Mouse (Mus musculus) liver, embryonic 11.5 days (tissue): ENCODE results near the gene Uqcr10. TPM values are rescaled to one million over a fixed set of nuclear protein-coding genes. Genes with fewer than 3 reads are reported as not detected.

Experiments
- ATAC-seq: fragments of 200-750 bp; cut with Nextera tagmentation; replicated peaks from 2 replicates; pipeline ENCODE4 v1.8.0; 2017; ENCODE audit warnings: moderate number of reproducible peaks, mild to moderate bottlenecking, moderate TSS enrichment, moderate library complexity; ENCODE audit not compliant: low FRiP score
- DNase-seq: peaks from one replicate; pipeline ENCODE4 v3.0.0-alpha.2; 2017; ENCODE audit warnings: low spot score
- H3K27ac ChIP-seq: fragments of 300-500 bp; sonication (generic); 2 replicates; pipeline ENCODE4 v1.5.1; 2014; ENCODE audit warnings: mild to moderate bottlenecking, low read depth, low read length, control low read depth
- H3K27me3 ChIP-seq: fragments of 300-500 bp; sonication (generic); replicated peaks from 2 replicates; pipeline ENCODE4 v1.6.1; 2014; ENCODE audit warnings: low read length, mixed read lengths; ENCODE audit not compliant: control insufficient read depth, insufficient read depth
- H3K36me3 ChIP-seq: fragments of 300-500 bp; sonication (generic); 2 replicates; pipeline ENCODE4 v1.6.1; 2014; ENCODE audit warnings: mild to moderate bottlenecking, low read length, moderate library complexity, mixed read lengths; ENCODE audit not compliant: control insufficient read depth, insufficient read depth
- H3K4me1 ChIP-seq: fragments of 300-500 bp; sonication (generic); replicated peaks from 2 replicates; pipeline ENCODE4 v1.6.1; 2014; ENCODE audit warnings: low read length, mixed read lengths; ENCODE audit not compliant: control insufficient read depth, insufficient read depth
- H3K4me2 ChIP-seq: fragments of 300-500 bp; sonication (generic); 2 replicates; pipeline ENCODE4 v1.6.1; 2014; ENCODE audit warnings: mild to moderate bottlenecking, control low read depth, moderate library complexity
- H3K4me3 ChIP-seq: fragments of 300-500 bp; sonication (generic); 2 replicates; pipeline ENCODE4 v1.5.1; 2014; ENCODE audit warnings: low read depth, low read length, control low read depth
- H3K9ac ChIP-seq: fragments of 300-500 bp; sonication (generic); 2 replicates; pipeline ENCODE4 v1.6.1; 2014; ENCODE audit warnings: low read depth, low read length, control low read depth
- H3K9me3 ChIP-seq: fragments of 300-500 bp; sonication (generic); 2 replicates; pipeline ENCODE4 v1.6.1; 2016; ENCODE audit warnings: low read length, inconsistent platforms, mixed read lengths; ENCODE audit not compliant: control insufficient read depth
- WGBS: fragments of 180-500 bp; shearing (Covaris S2); extraction: QIAGEN DNeasy Blood & Tissue Kit; methylation state at CpG from one replicate; pipeline ENCODE4 v1.1.7; 2014; 5-methylcytosine and 5-hydroxymethylcytosine counted together
- polyA plus RNA-seq: library from polyadenylated mRNA; unstranded; fragments of >200 nt; fragmentation: Nextera tagmentation; extraction: Ambion mirVana; gene quantifications from 2 replicates; pipeline ENCODE4 v1.2.1, GENCODE M21; 2014

Gene Uqcr10
- 823 and 891 TPM in 2 replicates for polyA plus RNA-seq

DNA sequence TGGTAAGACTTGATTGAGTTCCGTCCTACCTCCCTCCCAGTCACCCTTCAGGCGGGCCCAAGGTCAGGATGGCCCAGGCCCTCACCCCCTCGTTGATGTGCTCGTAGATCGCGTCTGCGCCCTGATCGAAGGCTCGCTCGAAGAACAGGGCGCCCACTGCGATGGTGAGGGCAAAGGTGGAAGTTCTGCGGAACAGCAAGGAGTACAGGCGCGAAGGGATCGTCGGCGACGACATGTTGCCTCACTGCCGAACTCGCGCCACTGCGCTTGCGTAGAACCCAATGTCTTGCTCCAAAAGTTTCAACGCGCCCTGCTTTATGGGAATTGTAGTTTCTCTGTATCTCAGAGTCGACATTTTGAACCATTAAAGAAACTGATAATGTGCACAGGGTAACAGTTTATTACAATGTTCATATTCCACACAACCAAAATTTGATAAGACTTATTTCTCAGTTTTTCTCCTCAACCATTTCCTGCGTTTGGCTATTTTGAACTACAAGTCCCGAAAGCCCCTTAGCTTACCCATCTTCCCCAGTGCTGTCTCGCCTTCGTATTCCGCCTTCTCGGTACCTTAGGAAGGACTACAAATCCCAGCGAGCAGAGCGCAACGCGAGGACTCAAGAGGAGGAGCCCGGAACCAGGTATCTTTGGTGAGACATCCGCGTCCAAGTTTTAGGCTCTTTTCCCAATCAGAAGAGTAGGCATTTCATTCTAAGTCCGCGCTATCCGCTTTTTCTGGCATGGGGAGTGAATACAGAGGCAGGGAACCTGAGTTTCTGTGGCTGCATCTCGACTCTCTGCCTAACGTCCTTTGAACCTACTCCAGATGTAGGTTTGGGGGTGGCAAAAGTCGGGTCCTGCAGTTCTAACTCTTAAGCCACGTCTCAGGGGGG is at the start of gene Uqcr10, which contains the start of gene Zmat5:
Uqcr10 (minus strand) TSS at position 271 of the 893 bp plus-strand sequence.
Zmat5 (plus strand) TSS at position 607 of the 893 bp plus-strand sequence.
- H3K4me2 ChIP-seq: peak within 1 kb of the TSS; percentile 89
- H3K9me3 ChIP-seq: no peaks in the 10 kb centered on the region
- WGBS: under 1% methylated on average over 47 of the region's 47 CpGs
- ATAC-seq: peak; percentile 98
- H3K27me3 ChIP-seq: no peaks in the 10 kb centered on the region
- peak within 1 kb of the TSS; percentile 89 for H3K9ac ChIP-seq
- DNase-seq: peak; percentile 85
- H3K27ac ChIP-seq: peak within 1 kb of the TSS; percentile 68
- H3K4me1 ChIP-seq: peaks cover 16% of the 10 kb centered on the region
- H3K36me3 ChIP-seq: peaks cover 16% of the 10 kb centered on the region
- H3K4me3 ChIP-seq: peak within 1 kb of the TSS; percentile 92

DNA sequence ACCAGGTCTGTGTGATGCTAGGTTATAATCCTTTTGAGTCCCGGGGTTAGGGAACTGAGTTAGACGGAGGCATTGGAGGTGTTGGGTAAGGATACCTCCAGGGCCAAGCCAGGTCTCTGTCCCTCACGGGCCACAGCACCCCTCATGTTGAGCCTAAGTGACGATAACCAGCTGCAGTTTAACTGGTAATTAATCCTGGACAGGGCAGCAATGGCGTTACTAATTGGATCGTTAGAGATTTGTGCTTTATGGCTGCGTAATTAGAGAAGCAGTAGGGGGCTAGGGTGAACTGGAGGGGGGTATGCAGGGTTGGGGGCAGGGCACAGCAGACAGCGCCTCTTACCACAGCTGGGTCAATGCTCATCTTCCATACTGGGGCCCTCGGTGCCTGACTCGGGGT is 48.7 kb upstream of the Uqcr10 start:
- 49% methylated on average over 10 of the region's 10 CpGs for WGBS
- ATAC-seq: no peak
- no peak for DNase-seq
- Histone ChIP-seq H3K9me3 (no peaks in the 10 kb centered on the region), H3K36me3 (no peaks in the 10 kb centered on the region), H3K4me3 (no peak overlapping the region), H3K4me2 (no peak overlapping the region), H3K27ac (no peak overlapping the region), H3K4me1 (no peaks in the 10 kb centered on the region), H3K27me3 (peaks cover 45% of the 10 kb centered on the region), H3K9ac (no peak overlapping the region)

DNA sequence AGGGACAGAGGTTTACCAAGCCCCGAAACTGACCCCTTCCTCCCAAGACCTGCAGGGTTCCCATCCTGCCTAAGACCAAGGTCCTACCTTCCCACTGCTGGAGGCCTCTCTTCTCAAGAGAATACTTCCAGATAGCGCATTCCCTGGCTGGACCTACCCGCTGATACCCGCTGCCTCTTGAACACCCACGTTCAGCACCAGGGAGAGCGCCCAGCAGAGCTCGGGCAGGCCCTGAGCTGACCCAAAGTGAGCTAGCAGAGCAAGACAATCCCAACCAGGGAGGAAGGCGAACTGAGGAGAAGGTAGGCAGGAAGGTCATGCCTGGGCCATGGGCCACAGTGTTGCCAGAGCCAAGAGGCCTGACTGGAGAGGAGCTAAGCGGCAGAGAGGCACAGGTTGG is 46.1 kb upstream of the Uqcr10 start:
- H3K9me3 ChIP-seq: no peaks in the 10 kb centered on the region

DNA sequence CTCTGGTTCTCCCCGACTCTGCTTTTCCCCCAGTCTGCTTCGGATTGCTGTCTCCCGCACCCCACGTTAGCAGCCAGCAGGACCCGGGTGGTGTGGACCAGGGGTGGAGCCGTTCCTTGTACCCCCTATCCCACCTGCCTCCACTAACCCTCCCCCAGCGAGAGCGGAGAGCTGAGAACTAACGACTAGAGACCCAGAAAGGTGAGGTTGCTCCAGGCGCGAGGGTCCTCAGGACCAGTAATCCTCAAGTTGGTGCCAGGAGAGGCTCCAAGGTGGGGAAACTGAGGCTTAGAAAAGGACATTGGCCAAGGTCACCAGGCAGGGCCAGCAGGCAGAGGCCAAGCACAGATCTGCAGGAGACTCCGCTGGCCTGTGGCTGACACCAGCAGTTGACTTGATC is 43.1 kb upstream of the Uqcr10 start:
- Histone ChIP-seq H3K36me3 (no peaks in the 10 kb centered on the region), H3K27me3 (peaks cover 90% of the 10 kb centered on the region), H3K27ac (no peak overlapping the region), H3K4me2 (peak overlapping the region; percentile 76), H3K9me3 (no peaks in the 10 kb centered on the region), H3K9ac (no peak overlapping the region), H3K4me3 (peak overlapping the region; percentile 48), H3K4me1 (peaks cover 6% of the 10 kb centered on the region)
- no peak for DNase-seq
- ATAC-seq: no peak
- WGBS: 2% methylated on average over 12 of the region's 12 CpGs

More for the DNA sequence above, 46.1 kb upstream of the Uqcr10 start:
- H3K27ac ChIP-seq: no peak overlapping the region
- H3K4me3 ChIP-seq: no peak overlapping the region
- H3K36me3 ChIP-seq: no peaks in the 10 kb centered on the region
- H3K4me1 ChIP-seq: peaks cover 6% of the 10 kb centered on the region
- H3K9ac ChIP-seq: no peak overlapping the region
- WGBS: 5% methylated on average over 9 of the region's 9 CpGs
- DNase-seq (peak; percentile 77), ATAC-seq (no peak; the same call in 1 of the 2 replicates)
- H3K27me3 ChIP-seq: peaks cover 66% of the 10 kb centered on the region
- no peak overlapping the region for H3K4me2 ChIP-seq

DNA sequence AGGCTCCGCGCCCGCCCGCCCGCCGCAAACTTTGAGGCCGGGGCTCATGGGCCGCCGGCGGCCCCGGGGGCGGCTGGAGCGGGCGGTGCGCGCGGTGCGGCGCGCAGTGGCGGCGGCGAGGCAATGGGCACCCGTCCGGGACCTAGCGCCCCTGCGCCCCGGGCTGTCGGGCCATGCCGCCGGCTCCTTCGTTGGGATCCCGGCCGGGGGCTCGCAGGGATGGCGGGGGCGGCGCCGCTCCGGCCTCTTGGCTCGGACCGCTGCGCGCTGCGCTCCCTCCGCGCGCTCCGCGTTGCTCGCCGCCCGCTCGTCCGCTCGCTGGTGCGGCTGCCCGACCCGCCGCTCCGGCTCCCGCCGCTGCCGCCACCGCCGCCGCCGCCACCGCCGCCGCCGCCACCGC is 42.6 kb upstream of the Uqcr10 start, which contains the start of gene Cabp7:
Cabp7 (minus strand) TSS at position 46 of the 400 bp plus-strand sequence.
- H3K4me1 ChIP-seq: peaks cover 6% of the 10 kb centered on the region
- H3K36me3 ChIP-seq: no peaks in the 10 kb centered on the region
- ATAC-seq (no peak), DNase-seq (no peak)
- H3K9ac ChIP-seq: no peak within 1 kb of the TSS
- no peak within 1 kb of the TSS for H3K27ac ChIP-seq
- H3K4me3 ChIP-seq: peak within 1 kb of the TSS; percentile 48
- H3K4me2 ChIP-seq: peak within 1 kb of the TSS; percentile 76
- no peaks in the 10 kb centered on the region for H3K9me3 ChIP-seq
- under 1% methylated on average over 34 of the region's 73 CpGs for WGBS
- peaks cover 85% of the 10 kb centered on the region for H3K27me3 ChIP-seq

DNA sequence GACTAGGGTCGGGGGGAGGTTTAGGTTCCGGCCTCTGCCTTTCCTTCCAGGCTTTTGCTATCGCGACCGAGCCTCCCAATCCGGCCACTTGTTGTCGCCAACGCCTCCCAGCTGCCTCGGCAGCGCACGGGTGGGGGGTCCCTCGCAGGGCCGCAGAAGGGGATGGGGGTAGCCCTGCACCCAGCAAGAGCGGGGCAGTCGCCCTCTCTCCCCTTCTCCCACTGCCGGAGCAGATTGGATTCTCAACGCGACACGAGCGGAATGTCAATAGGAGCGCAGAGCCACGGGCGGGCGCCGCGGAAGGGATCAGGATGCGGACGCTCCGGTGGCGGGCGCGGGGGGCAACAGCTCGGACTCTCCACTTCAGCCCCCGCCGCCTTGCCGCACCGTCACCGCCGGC is 41.8 kb upstream of the Uqcr10 start:
- H3K4me2 ChIP-seq: peak overlapping the region; percentile 76
- H3K27me3 ChIP-seq: peaks cover 84% of the 10 kb centered on the region
- H3K27ac ChIP-seq: no peak overlapping the region
- ATAC-seq (no peak), DNase-seq (no peak)
- H3K9ac ChIP-seq: no peak overlapping the region
- no peaks in the 10 kb centered on the region for H3K9me3 ChIP-seq
- under 1% methylated on average over 38 of the region's 39 CpGs for WGBS
- peak overlapping the region; percentile 48 for H3K4me3 ChIP-seq
- peaks cover 6% of the 10 kb centered on the region for H3K4me1 ChIP-seq
- H3K36me3 ChIP-seq: no peaks in the 10 kb centered on the region

DNA sequence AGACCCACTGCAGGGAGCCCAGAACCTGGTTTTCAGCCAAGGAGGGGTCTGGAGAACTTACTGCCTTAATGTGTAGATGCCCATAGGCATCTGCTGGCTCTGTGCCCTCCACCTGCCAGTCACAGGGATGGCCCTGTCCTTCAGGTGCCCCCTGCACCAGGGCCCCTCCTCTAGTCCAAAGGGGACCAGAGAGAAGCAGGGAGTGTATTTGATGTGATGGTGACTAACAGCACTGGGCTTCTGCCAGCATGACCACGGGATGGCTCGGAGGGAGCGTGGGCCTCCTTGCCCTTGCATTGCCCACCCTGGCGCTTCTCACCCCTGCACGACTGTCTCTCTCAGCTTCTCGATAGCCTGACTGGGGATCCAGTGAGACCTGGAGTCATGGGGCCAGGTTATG is 40.5 kb upstream of the Uqcr10 start:
- DNase-seq: no peak
- H3K27me3 ChIP-seq: peaks cover 74% of the 10 kb centered on the region
- no peak overlapping the region for H3K9ac ChIP-seq
- H3K4me2 ChIP-seq: no peak overlapping the region
- no peak overlapping the region for H3K4me3 ChIP-seq
- H3K36me3 ChIP-seq: no peaks in the 10 kb centered on the region
- peaks cover 6% of the 10 kb centered on the region for H3K4me1 ChIP-seq
- no peaks in the 10 kb centered on the region for H3K9me3 ChIP-seq
- WGBS: 56% methylated on average over 6 of the region's 6 CpGs
- no peak overlapping the region for H3K27ac ChIP-seq
- ATAC-seq: no peak

DNA sequence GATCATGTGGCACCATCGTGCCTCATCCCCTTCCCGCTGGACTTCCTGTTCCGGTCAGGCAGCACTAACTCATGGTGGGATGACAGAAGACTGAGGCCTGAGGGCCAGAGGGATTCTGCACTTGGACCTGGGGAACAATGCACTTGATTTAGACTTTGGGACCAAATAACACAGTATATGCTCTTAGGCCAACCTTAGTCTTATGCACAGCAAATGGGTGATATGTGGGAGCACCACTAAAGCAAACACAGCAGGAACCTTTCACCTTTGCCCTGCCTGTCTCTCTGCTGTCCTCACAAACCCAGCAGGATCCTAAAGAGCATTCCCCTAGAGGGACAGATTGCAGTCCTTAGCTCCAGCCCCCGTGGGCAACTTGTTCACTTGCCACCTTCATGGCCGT is 36.6 kb upstream of the Uqcr10 start:
- Histone ChIP-seq H3K27ac (no peak overlapping the region), H3K9me3 (no peaks in the 10 kb centered on the region), H3K4me1 (no peaks in the 10 kb centered on the region; the same call in 1 of the 2 replicates), H3K27me3 (peaks cover 35% of the 10 kb centered on the region), H3K4me2 (no peak overlapping the region), H3K36me3 (no peaks in the 10 kb centered on the region), H3K9ac (no peak overlapping the region), H3K4me3 (no peak overlapping the region)
- DNase-seq (no peak), ATAC-seq (0 out of 2 replicates have a peak, but pooled peaks have one; percentile 10)
- WGBS: 52% methylated on average over 5 of the region's 5 CpGs
